Mouse (Mus musculus) limb, embryonic 12.5 days (tissue): ENCODE measurements around the gene Tmem161a. TPM values are rescaled to one million over a fixed set of nuclear protein-coding genes. Genes with fewer than 3 reads are reported as not detected.
A peak's percentile ranks its signal among the peaks of the same experiment; 100 is the strongest.

Source experiments
- ATAC-seq: fragments of 200-750 bp; cut with Nextera tagmentation; 2 replicates; pipeline ENCODE4 v1.8.0; 2017; ENCODE audit warnings: low read depth, moderate TSS enrichment; ENCODE audit not compliant: insufficient number of reproducible peaks, insufficient read depth, low FRiP score, low TSS enrichment
- H3K27ac ChIP-seq: fragments of 300-500 bp; sonication (generic); 2 replicates; pipeline ENCODE4 v1.5.1; 2016; ENCODE audit warnings: mild to moderate bottlenecking, moderate library complexity
- H3K27me3 ChIP-seq: fragments of 300-500 bp; sonication (generic); 2 replicates; pipeline ENCODE4 v1.6.1; 2016; ENCODE audit warnings: mild to moderate bottlenecking, moderate library complexity
- H3K36me3 ChIP-seq: fragments of 300-500 bp; sonication (generic); 2 replicates; pipeline ENCODE4 v1.6.1; 2016; ENCODE audit warnings: mild to moderate bottlenecking, moderate library complexity
- H3K4me1 ChIP-seq: fragments of 300-500 bp; sonication (generic); replicated peaks from 2 replicates; pipeline ENCODE4 v1.6.1; 2016
- H3K4me2 ChIP-seq: fragments of 300-500 bp; sonication (generic); 2 replicates; pipeline ENCODE4 v1.6.1; 2016; ENCODE audit warnings: mild to moderate bottlenecking, moderate library complexity
- H3K4me3 ChIP-seq: fragments of 300-500 bp; sonication (generic); replicated peaks from 2 replicates; pipeline ENCODE4 v1.5.1; 2016; ENCODE audit warnings: mild to moderate bottlenecking
- H3K9ac ChIP-seq: fragments of 300-500 bp; sonication (generic); replicated peaks from 2 replicates; pipeline ENCODE4 v1.6.1; 2016; ENCODE audit warnings: mild to moderate bottlenecking, moderate library complexity
- H3K9me3 ChIP-seq: fragments of 300-500 bp; sonication (generic); 2 replicates; pipeline ENCODE4 v1.6.1; 2016; ENCODE audit warnings: mild to moderate bottlenecking, moderate library complexity
- WGBS: fragments of 180-500 bp; shearing (Covaris S2); methylation state at CpG from one replicate; pipeline ENCODE4 v1.1.7; 2016; 5-methylcytosine and 5-hydroxymethylcytosine counted together
- polyA plus RNA-seq: library from polyadenylated mRNA; unstranded; fragments of >200 nt; fragmentation: Nextera tagmentation; extraction: Ambion mirVana; gene quantifications from 2 replicates; pipeline ENCODE4 v1.2.1, GENCODE M21; 2016

The Tmem161a gene
- polyA plus RNA-seq, 1 experiment from 2014 or later: 69.9 TPM

DNA sequence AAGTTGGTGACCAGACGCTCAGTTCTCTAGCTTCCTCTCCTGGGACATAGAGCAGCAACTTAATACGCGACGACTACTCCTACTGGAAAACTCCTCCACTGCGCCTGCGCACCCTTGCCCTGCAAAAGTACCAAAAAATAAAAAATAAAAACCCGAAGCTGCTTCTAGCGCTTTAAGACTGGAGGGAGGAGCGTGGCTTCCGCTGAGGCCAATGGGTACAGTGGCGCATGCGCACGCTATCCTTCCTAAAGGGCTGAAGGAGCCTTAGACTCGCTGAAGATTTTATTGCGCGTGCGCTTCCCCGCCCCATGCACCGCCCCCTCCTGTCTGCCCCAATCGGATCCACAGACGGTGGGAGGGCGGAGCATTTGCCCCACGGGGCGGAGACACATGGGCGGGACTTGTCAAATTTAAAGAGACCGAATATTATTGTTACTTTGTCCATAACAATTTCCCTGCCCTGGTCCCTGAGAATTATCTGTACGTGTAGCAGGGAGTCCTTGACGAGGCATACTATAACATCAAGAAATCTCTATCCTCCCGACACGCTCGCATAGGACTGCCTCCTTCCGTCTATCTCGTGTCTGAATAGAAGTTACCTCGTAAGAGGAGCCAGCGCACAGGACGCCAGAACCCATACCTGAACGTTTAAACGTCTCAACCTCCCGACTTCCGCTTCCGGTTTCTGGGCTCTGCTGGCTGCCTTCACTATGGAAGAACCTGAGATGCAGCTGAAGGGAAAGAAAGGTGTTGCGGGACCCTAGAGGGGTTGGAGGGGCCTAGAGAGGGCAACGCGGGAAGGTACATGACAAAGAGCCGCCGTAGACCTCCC lies 32.9 kb upstream of the Tmem161a start, which contains the start of the genes Rfxank, Borcs8 and Mef2b:
Rfxank (minus strand) TSS at position 129 of the 832 bp plus-strand sequence.
Borcs8 (plus strand) TSS at position 474 of the 832 bp plus-strand sequence.
Mef2b (plus strand) TSS at position 686 of the 832 bp plus-strand sequence.
- H3K27ac ChIP-seq: peak within 1 kb of the TSS; percentile 85
- WGBS: under 1% methylated on average over 46 of the region's 46 CpGs
- peaks cover 17% of the 10 kb centered on the region for H3K4me1 ChIP-seq
- no peaks in the 10 kb centered on the region for H3K27me3 ChIP-seq
- peak within 1 kb of the TSS; percentile 75 for H3K9ac ChIP-seq
- peaks cover 53% of the 10 kb centered on the region for H3K36me3 ChIP-seq
- ATAC-seq: peak; percentile 96
- no peaks in the 10 kb centered on the region for H3K9me3 ChIP-seq
- peak within 1 kb of the TSS; percentile 63 for H3K4me2 ChIP-seq
- peak within 1 kb of the TSS; percentile 82 for H3K4me3 ChIP-seq

DNA sequence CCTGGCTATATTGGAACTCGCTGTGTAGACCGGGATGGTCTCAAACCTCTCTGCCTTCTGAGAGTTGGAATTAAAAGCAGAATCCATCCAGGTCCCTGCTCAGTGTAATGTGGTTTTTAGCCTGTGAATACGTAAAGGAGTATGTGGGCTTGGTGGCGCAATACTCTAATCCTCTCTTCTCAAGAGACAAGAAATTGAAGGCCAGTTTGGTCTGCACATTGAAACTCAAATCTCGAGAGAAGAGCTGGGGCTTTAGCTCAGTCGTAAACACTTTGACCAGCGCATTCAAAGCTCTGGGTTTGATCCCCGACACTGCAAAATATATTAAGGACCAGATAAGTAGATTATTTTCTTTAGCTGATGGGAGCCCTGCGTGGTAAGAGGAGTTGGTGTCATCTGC lies 32.2 kb upstream of the Tmem161a start:
- ATAC-seq: no peak
- Histone ChIP-seq H3K4me2 (peak overlapping the region; percentile 63), H3K9me3 (no peaks in the 10 kb centered on the region), H3K27ac (peak overlapping the region; percentile 85), H3K4me3 (peak overlapping the region; percentile 82), H3K27me3 (no peaks in the 10 kb centered on the region), H3K4me1 (peaks cover 17% of the 10 kb centered on the region), H3K9ac (peak overlapping the region; percentile 75), H3K36me3 (peaks cover 53% of the 10 kb centered on the region)
- 12% methylated on average over 9 of the region's 9 CpGs for WGBS

DNA sequence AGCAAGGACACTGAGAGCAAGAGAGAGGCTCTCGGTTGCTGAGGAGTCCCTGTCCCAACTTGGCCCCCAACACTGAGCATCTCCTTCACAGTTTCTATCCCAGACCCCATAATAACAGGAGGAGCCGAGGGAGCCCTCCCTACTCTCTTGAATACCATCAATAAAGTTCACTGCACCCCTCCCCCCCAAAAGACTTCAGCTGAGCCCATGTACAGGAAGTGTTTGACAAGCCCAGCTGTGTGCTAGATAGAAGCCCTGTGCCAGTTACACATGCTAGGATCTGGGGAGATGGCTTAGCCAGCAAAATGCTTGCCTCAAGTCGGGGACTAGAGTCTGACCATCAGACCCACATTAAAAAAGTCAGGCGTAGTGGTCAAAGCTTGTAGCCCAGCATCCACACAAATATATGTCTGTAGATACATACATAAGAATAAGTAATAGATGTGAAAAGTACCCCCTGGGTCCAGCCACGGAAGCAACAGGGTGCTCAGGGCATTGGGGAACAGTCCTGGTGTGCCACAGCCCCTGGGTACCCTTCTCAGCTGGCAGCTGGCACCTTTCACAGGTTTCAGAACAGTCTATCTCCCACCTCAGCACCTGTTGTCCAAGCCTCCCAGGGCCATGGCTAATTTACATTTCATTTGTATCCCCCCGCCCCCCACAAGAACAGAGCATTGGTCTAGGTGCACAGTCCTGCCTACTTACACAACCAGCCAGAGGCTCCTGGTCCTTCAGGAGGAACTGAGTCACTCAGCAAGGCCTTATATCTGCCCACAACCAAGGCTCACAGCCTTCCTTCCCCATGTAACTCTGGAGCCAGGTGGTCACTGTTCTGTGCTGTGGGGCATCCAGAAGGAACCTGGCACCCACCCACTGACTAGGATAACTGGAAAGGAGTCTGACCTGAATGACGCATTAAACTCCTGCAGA lies 24.2 kb upstream of the Tmem161a start:
- peaks cover 43% of the 10 kb centered on the region for H3K36me3 ChIP-seq
- no peak overlapping the region for H3K9ac ChIP-seq
- ATAC-seq: no peak
- peaks cover 12% of the 10 kb centered on the region for H3K4me1 ChIP-seq
- peaks cover 8% of the 10 kb centered on the region for H3K27me3 ChIP-seq
- H3K4me2 ChIP-seq: no peak overlapping the region
- no peak overlapping the region for H3K27ac ChIP-seq
- whole genome bisulfite sequencing: 87% methylated on average over 7 of the region's 7 CpGs
- H3K9me3 ChIP-seq: no peaks in the 10 kb centered on the region
- no peak overlapping the region for H3K4me3 ChIP-seq

DNA sequence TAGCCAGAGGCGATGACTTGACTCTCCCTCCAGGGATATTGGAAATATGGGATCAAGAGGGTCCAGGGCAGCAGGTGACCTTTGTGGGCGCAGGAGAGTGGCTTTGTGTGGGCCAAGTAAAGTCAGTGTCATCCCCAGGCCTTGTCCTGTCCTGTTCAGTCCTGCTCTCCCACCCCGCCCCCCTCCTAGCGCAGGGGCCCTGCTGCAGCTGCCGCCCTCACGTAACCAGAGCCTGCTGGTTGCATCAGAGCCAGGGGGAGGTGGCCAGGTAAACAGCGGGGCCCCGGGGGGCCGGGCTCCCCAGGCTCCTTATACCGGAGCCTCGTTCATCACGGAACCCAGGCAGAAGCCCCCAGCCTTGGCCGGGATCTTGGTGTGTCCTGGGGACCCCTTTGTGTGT lies 22.0 kb upstream of the Tmem161a start:
- 12% methylated on average over 13 of the region's 13 CpGs for WGBS
- Histone ChIP-seq H3K4me3 (no peak overlapping the region), H3K36me3 (peaks cover 21% of the 10 kb centered on the region), H3K9me3 (no peaks in the 10 kb centered on the region), H3K27me3 (peaks cover 16% of the 10 kb centered on the region), H3K4me1 (peaks cover 13% of the 10 kb centered on the region), H3K4me2 (peak overlapping the region; percentile 27), H3K9ac (peak overlapping the region; percentile 52; the same call in 1 of the 2 replicates), H3K27ac (no peak overlapping the region)
- no peak for ATAC-seq

DNA sequence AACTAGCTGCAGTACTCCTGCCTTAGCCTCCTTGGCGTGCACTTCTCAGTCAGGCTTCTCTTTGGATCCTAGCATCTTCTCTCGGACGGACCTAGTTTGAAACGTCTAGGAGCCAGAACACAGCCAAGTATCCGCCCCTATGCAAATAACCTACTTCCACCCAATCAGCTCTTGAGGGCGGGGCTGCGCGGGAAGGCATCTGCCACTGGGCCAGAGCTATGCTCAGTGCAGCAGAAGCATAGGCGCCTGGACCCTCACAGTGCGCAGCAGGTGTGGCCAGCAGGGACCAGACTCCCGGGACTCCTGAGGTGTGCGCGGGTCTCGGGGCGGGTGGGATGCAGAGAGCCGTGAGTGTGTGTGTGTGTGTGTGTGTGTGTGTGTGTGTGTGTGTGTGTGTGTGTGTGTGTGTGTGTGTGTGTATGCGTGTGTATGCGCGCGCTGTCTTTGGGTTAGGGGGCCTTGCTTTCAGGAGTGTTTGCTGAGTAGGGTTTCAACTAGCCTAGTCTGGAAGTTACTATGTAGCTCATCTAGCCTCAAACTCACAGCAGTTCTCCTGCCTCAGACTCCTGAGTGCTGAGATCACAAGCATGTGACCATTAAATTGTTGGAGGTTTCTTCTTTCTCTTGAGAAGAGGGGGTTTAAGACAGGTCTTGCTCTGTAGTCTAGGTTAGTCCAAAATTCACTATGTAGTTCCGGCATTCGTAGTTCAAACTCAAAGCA lies 19.5 kb upstream of the Tmem161a start:
- no peaks in the 10 kb centered on the region for H3K9me3 ChIP-seq
- H3K27me3 ChIP-seq: peaks cover 19% of the 10 kb centered on the region
- peak; percentile 90 for ATAC-seq
- peak overlapping the region; percentile 22 for H3K4me3 ChIP-seq
- no peak overlapping the region for H3K27ac ChIP-seq
- no peak overlapping the region for H3K9ac ChIP-seq
- peaks cover 13% of the 10 kb centered on the region for H3K4me1 ChIP-seq
- no peaks in the 10 kb centered on the region for H3K36me3 ChIP-seq
- 14% methylated on average over 22 of the region's 22 CpGs for WGBS
- peak overlapping the region; percentile 50 for H3K4me2 ChIP-seq

DNA sequence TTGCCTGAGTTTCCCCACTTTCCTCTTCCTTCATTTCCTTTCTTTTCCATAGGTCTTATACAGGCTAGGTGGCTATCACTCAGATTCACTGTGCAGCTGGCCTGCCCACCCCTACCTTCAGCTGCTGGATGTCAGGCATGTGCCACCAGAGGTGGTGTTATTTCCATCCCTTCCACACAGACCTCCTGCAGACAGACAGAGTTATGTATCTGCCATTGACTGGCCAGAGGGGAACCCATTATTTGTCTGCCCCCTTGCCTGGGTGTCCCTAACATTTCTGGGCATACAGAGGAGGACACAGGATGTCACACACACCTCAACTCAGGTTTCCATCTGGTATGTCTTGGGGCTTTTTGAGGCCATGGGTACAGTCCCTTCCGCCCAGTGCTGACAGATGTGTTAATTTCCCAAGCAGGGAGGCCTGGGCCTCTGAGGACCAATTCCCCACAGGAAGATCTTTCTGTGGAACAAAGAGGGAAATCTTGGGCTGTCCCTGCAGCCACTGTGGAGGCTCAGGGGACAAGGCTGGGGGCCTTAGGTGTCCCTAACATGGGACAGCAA lies 14.8 kb upstream of the Tmem161a start:
- H3K9ac ChIP-seq: no peak overlapping the region
- peaks cover 15% of the 10 kb centered on the region for H3K4me1 ChIP-seq
- peaks cover 16% of the 10 kb centered on the region; the same call in 1 of the 2 replicates for H3K27me3 ChIP-seq
- H3K4me3 ChIP-seq: no peak overlapping the region
- no peak for ATAC-seq
- no peak overlapping the region for H3K27ac ChIP-seq
- H3K36me3 ChIP-seq: no peaks in the 10 kb centered on the region
- no peaks in the 10 kb centered on the region for H3K9me3 ChIP-seq
- H3K4me2 ChIP-seq: no peak overlapping the region
- WGBS: 91% methylated on average over 1 of the region's 1 CpGs

DNA sequence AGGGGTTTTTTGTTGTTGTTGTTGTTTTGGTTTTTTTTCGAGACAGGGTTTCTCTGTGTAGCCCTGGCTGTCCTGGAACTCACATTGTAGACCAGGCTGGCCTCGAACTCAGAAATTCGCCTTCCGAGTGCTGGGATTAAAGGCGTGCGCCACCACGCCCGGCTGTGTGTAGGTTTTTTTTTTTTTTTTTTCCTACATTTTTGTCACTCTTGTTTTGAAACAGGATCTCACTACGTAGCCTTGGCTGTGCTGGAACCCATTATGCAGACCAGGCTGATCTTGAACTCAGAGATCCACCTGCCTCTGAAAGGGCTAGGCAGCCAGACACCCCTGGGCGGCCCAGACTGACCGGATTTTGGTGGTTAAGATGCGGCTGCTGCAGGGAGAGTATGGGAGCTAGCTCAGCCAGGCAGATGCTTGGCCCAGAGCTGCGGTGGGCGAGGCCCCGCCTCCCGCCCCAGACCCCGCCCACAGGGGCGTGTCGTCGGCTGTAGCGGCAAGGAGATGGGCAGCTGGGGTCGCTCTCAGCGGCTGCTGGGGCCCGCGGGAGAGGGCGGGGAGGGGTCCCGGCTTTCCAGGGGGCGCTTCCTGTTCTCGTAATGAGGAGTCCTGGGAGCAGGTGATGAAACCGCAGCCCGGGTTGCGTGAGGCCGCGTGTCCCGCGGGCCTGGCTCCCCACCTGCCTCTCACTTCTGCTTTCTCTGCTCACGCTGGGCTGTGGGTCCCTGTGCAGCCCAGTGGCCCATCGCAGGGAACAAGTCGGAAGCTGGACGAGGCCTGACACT lies 13.9 kb upstream of the Tmem161a start:
- H3K36me3 ChIP-seq: no peaks in the 10 kb centered on the region
- H3K27ac ChIP-seq: peak overlapping the region; percentile 7; the same call in 1 of the 2 replicates
- H3K27me3 ChIP-seq: peaks cover 14% of the 10 kb centered on the region; the same call in 1 of the 2 replicates
- H3K4me1 ChIP-seq: peaks cover 8% of the 10 kb centered on the region
- H3K9me3 ChIP-seq: no peaks in the 10 kb centered on the region
- peak overlapping the region; percentile 73 for H3K4me2 ChIP-seq
- ATAC-seq: peak; percentile 79
- H3K4me3 ChIP-seq: peak overlapping the region; percentile 51
- WGBS: 15% methylated on average over 40 of the region's 40 CpGs
- H3K9ac ChIP-seq: peak overlapping the region; percentile 60

DNA sequence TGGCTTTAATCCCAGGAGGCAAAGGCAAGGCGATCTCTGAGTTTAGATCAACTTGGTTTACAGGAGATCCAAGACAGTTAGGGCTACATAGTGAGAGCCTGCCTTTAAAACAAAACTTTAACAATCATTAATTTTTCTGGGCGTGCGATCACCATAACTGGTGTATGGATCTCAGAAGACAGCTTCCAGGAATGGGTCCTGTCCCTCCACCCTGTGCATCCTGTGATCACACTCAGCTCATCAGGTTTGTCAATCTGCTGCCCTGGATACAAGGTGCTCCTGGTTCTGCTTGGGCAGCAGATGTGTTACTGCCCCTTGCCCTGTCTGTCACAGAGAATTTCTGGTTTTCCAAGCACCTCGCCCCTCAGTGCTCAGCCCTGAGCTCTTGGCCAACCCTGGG lies 12.9 kb upstream of the Tmem161a start:
- H3K9ac ChIP-seq: no peak overlapping the region
- no peak for ATAC-seq
- no peak overlapping the region for H3K27ac ChIP-seq
- no peaks in the 10 kb centered on the region for H3K36me3 ChIP-seq
- 84% methylated on average over 4 of the region's 4 CpGs for WGBS
- H3K4me2 ChIP-seq: no peak overlapping the region
- H3K27me3 ChIP-seq: peaks cover 15% of the 10 kb centered on the region; the same call in 1 of the 2 replicates
- H3K4me3 ChIP-seq: no peak overlapping the region
- no peaks in the 10 kb centered on the region for H3K9me3 ChIP-seq
- peaks cover 8% of the 10 kb centered on the region for H3K4me1 ChIP-seq

DNA sequence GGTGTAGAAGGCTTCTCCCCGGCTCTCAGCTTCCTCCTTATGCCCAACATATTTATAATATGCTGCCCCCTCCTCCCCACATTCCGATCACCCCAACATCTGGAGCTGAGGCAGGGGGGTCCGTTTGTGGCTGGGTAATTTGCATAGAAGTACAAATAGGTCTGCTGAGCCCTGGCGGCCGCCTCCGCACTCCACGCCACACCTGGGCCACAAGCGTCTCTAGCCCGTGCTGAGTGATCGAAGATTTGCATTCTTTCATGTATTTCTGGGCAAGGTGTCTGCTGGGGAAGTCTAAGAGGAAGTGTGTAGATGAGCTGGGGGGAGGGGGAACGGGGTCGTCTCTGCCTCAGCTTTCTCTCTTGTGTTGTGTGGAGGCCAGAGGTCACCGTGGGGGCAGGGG lies 12.1 kb upstream of the Tmem161a start:
- Histone ChIP-seq H3K4me3 (no peak overlapping the region), H3K27ac (no peak overlapping the region), H3K9me3 (no peaks in the 10 kb centered on the region), H3K4me2 (no peak overlapping the region), H3K4me1 (peaks cover 8% of the 10 kb centered on the region), H3K27me3 (peaks cover 23% of the 10 kb centered on the region), H3K9ac (no peak overlapping the region), H3K36me3 (no peaks in the 10 kb centered on the region)
- 68% methylated on average over 13 of the region's 13 CpGs for WGBS
- no peak for ATAC-seq

DNA sequence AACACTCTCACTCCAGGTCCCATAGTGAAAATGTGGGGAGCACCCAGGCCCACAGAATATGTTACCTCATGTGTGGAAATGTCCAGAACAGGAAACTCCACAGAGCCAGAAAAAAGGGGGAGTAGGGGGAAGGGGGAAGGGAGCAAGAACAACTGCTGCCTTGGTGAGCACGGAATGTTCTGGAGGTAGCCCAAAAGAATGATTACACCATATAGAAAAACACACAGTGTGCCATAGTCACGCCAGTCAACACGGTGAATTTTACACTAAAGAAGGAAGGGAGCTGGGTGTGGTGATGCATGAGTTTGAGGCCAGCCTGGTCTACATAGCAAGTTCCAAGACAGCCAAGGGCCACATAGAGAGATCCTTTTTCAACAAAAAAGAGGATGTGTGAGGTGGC lies 8.8 kb upstream of the Tmem161a start:
- Histone ChIP-seq H3K9me3 (no peaks in the 10 kb centered on the region), H3K36me3 (no peaks in the 10 kb centered on the region), H3K9ac (no peak overlapping the region), H3K4me3 (no peak overlapping the region), H3K4me1 (peaks cover 9% of the 10 kb centered on the region), H3K4me2 (no peak overlapping the region), H3K27ac (no peak overlapping the region), H3K27me3 (peaks cover 43% of the 10 kb centered on the region)
- ATAC-seq: no peak
- 88% methylated on average over 3 of the region's 3 CpGs for WGBS
